Mouse (Mus musculus): ENCODE results near the gene Tcp11x2. TPM values are rescaled to one million over a fixed set of nuclear protein-coding genes. Genes with fewer than 3 reads are reported as not detected.

The Tcp11x2 gene
- polyA plus RNA-seq, 1 experiment from 2014 or later = 0.08 TPM

DNA sequence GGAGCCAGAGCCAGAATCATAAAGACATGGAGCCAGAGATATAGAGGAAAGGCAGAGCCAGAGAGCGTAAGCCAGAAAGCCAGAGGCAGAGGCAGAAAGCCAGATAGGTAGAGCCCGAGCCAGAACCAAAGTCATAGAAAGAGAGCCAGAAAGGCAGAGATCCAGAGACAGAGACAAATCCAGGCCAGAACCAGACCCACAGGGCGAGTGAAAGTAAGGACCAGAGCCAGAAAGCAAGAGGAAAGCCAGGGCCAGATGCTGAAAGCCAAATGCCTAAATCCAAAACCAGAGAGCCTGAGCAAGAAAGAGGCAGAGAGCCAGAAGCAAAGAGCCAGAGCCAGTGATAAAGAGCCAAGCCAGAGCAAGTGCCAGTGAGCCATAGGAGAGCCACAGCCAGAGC is 5.8 kb downstream of the Tcp11x2 start:
- H3K36me3 ChIP-seq (ENCODE audit: control insufficient read depth, insufficient read depth, low read length) = no peaks in the 10 kb centered on the region
- H3K4me2 ChIP-seq (ENCODE audit: low read depth, severe bottlenecking) = no peak overlapping the region
- no peak overlapping the region for H3K4me3 ChIP-seq (ENCODE audit: low read depth, low read length)
- no peak for DNase-seq (ENCODE audit: low spot score)
- H3K9me3 ChIP-seq (ENCODE audit: control insufficient read depth, low read length) = no peaks in the 10 kb centered on the region
- H3K4me1 ChIP-seq (ENCODE audit: control insufficient read depth, insufficient read depth, low read length) = no peaks in the 10 kb centered on the region
- no peak overlapping the region for H3K9ac ChIP-seq (ENCODE audit: low read length)
- no peak overlapping the region for H3K27ac ChIP-seq (replicated peaks; ENCODE audit: low read depth, low read length)
- peaks cover 7% of the 10 kb centered on the region; the same call in 1 of the 2 replicates for H3K27me3 ChIP-seq (ENCODE audit: control insufficient read depth, insufficient read depth, low read length)
- no peak for ATAC-seq (ENCODE audit: insufficient number of reproducible peaks, low FRiP score, low TSS enrichment, low read depth)
- WGBS = 80% methylated on average over 3 of the region's 3 CpGs

DNA sequence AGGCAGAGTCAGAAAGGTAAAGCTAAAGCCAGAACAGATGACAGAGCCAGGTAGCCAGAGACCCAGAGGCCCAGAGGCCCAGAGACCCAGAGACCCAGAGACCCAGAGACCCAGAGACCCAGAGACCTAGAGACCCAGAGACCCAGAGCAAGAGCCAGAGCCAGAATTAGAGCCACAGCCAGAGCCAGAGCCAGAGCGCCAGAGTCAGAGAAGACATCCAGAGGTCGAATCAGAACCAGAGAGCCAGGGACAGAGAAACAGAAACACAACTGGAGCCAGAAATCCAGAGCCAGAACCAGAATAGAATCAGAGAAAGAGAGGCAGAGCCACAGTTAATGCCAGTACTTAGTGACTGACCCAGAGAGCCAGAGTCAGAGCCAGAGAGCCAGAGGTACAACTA is 11.7 kb downstream of the Tcp11x2 start:
- no peak for ATAC-seq (ENCODE audit: insufficient number of reproducible peaks, low FRiP score, low TSS enrichment, low read depth)
- DNase-seq (ENCODE audit: low spot score) = no peak
- no peaks in the 10 kb centered on the region for H3K4me1 ChIP-seq (ENCODE audit: control insufficient read depth, insufficient read depth, low read length)
- H3K27me3 ChIP-seq (ENCODE audit: control insufficient read depth, insufficient read depth, low read length) = peaks cover 6% of the 10 kb centered on the region; the same call in 1 of the 2 replicates
- H3K27ac ChIP-seq (replicated peaks; ENCODE audit: low read depth, low read length) = no peak overlapping the region
- H3K9me3 ChIP-seq (ENCODE audit: control insufficient read depth, low read length) = no peaks in the 10 kb centered on the region
- no peak overlapping the region for H3K4me2 ChIP-seq (ENCODE audit: low read depth, severe bottlenecking)
- H3K9ac ChIP-seq (ENCODE audit: low read length) = no peak overlapping the region
- no peaks in the 10 kb centered on the region for H3K36me3 ChIP-seq (ENCODE audit: control insufficient read depth, insufficient read depth, low read length)
- H3K4me3 ChIP-seq (ENCODE audit: low read depth, low read length) = no peak overlapping the region
- WGBS = 73% methylated on average over 2 of the region's 2 CpGs

DNA sequence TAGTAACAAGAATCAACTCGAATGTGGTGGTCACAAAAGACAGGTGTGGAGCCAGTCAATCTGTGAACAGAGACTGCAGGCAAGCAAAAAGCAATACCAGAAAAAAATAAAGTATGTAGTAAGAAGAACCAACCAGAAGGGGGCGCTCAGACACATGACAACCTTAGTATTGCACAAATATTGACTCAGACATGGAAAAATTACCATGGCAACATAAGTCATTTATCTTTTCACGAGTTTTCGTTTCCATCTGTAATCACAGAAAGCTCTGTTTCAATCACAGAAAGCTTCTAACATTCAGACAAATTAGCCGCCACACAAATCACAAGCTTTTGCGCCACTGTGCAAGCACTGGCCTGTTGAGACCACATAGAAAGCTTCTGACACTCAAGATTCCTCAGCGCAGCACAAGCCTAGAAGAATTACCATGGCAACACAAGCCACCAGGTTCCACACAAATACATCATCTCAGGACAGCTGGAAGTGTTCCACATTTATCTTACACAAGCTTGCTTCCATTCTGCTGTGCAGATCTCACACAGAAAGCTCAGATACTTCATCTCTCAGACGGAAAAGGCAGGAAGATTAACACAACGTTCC is 41.3 kb downstream of the Tcp11x2 start:
- H3K4me2 ChIP-seq (ENCODE audit: low read depth, severe bottlenecking) = no peak overlapping the region
- ATAC-seq (ENCODE audit: insufficient number of reproducible peaks, low FRiP score, low TSS enrichment, low read depth) (no peak), DNase-seq (ENCODE audit: low spot score) (peak; percentile 26)
- no peak overlapping the region for H3K27ac ChIP-seq (replicated peaks; ENCODE audit: low read depth, low read length)
- no peaks in the 10 kb centered on the region for H3K9me3 ChIP-seq (ENCODE audit: control insufficient read depth, low read length)
- no peaks in the 10 kb centered on the region for H3K27me3 ChIP-seq (ENCODE audit: control insufficient read depth, insufficient read depth, low read length)
- H3K4me3 ChIP-seq (ENCODE audit: low read depth, low read length) = no peak overlapping the region
- no peak overlapping the region for H3K9ac ChIP-seq (ENCODE audit: low read length)
- H3K4me1 ChIP-seq (ENCODE audit: control insufficient read depth, insufficient read depth, low read length) = no peaks in the 10 kb centered on the region
- H3K36me3 ChIP-seq (ENCODE audit: control insufficient read depth, insufficient read depth, low read length) = no peaks in the 10 kb centered on the region
- 57% methylated on average over 9 of the region's 9 CpGs for whole genome bisulfite sequencing

DNA sequence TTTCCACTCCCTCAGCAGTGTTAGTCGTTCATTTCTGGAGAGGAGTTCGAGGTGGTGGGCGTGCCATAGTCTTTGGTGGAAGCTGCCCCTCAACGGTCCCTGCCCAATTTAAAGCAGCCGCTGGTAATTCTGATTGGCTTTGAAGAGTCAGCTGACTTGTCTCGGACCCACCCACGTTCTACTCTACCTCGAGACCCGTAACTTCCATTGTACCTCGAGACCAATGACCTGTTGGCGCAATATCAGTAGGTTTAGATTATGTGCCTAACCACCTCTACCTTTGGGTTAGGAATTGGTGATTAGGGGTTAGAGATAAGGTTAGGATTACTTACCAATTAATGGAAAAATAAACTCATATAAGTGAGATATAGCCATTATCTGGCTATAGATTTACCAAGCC is 66.0 kb downstream of the Tcp11x2 start, which contains the start of gene Prame:
Gene Prame (minus strand): TSS at position 101 of the 400 bp plus-strand sequence.
- Histone ChIP-seq H3K4me1 (ENCODE audit: control insufficient read depth, insufficient read depth, low read length) (no peaks in the 10 kb centered on the region), H3K4me3 (ENCODE audit: low read depth, low read length) (no peak within 1 kb of the TSS), H3K27me3 (ENCODE audit: control insufficient read depth, insufficient read depth, low read length) (no peaks in the 10 kb centered on the region), H3K4me2 (ENCODE audit: low read depth, severe bottlenecking) (no peak within 1 kb of the TSS), H3K36me3 (ENCODE audit: control insufficient read depth, insufficient read depth, low read length) (no peaks in the 10 kb centered on the region), H3K9me3 (ENCODE audit: control insufficient read depth, low read length) (no peaks in the 10 kb centered on the region), H3K27ac (replicated peaks; ENCODE audit: low read depth, low read length) (no peak within 1 kb of the TSS), H3K9ac (ENCODE audit: low read length) (no peak within 1 kb of the TSS)
- ATAC-seq (ENCODE audit: insufficient number of reproducible peaks, low FRiP score, low TSS enrichment, low read depth) (no peak), DNase-seq (ENCODE audit: low spot score) (no peak)
- WGBS = 89% methylated on average over 11 of the region's 11 CpGs

Other genes starting within 250 kb of the Tcp11x2 start
- gene AV320801, start 199.2 kb downstream of the Tcp11x2 start, polyA plus RNA-seq (2014; fragmentation: Nextera tagmentation; extraction: Ambion mirVana) = not detected in 2 replicates
- gene Nxf7, start 95.0 kb downstream of the Tcp11x2 start, polyA plus RNA-seq (2014; fragmentation: Nextera tagmentation; extraction: Ambion mirVana) = 0.15 TPM in 1 of 2 replicates, not detected in the other
- not detected in 2 replicates for gene Prame, start 66.1 kb downstream of the Tcp11x2 start, polyA plus RNA-seq (2014; fragmentation: Nextera tagmentation; extraction: Ambion mirVana)
- not detected in 2 replicates for gene Tmsb15a, start 31.5 kb upstream of the Tcp11x2 start, polyA plus RNA-seq (2014; fragmentation: Nextera tagmentation; extraction: Ambion mirVana)
- 11.1 and 11.4 TPM in 2 replicates for gene Armcx5, start 48.9 kb upstream of the Tcp11x2 start, polyA plus RNA-seq (2014; fragmentation: Nextera tagmentation; extraction: Ambion mirVana)
- gene Gprasp1, start 48.9 kb upstream of the Tcp11x2 start, polyA plus RNA-seq (2014; fragmentation: Nextera tagmentation; extraction: Ambion mirVana) = 60.6 and 70.6 TPM in 2 replicates
- 65.4 and 68.1 TPM in 2 replicates for gene Bhlhb9, start 103.8 kb upstream of the Tcp11x2 start, polyA plus RNA-seq (2014; fragmentation: Nextera tagmentation; extraction: Ambion mirVana)
- gene Gprasp2, start 145.2 kb upstream of the Tcp11x2 start, polyA plus RNA-seq (2014; fragmentation: Nextera tagmentation; extraction: Ambion mirVana) = 31.6 and 36.1 TPM in 2 replicates